Mouse (Mus musculus): ENCODE measurements around the gene Hnrnph3. TPM values are rescaled to one million over a fixed set of nuclear protein-coding genes. Genes with fewer than 3 reads are reported as not detected.

Hnrnph3 gene
- polyA plus RNA-seq, 1 experiment from 2014 or later: 191 TPM

- Histone ChIP-seq H3K9ac (replicated peaks) (no peak overlapping the region), H3K9me3 (no peaks in the 10 kb centered on the region), H3K4me2 (replicated peaks) (no peak overlapping the region), H3K27me3 (no peaks in the 10 kb centered on the region), H3K36me3 (no peaks in the 10 kb centered on the region), H3K4me1 (no peaks in the 10 kb centered on the region), H3K4me3 (no peak overlapping the region), H3K27ac (replicated peaks) (no peak overlapping the region)
- WGBS: 61% methylated on average over 6 of the region's 6 CpGs
- no peak for ATAC-seq (replicated peaks)
Observed at GRCm38 (mm10) chr10:63053007-63053406, 29.0 kb upstream of the Hnrnph3 start.

GRCm38 (mm10) chr10:63052011-63052410, 28.0 kb upstream of the Hnrnph3 start:
- no peaks in the 10 kb centered on the region for H3K36me3 ChIP-seq
- H3K9ac ChIP-seq (replicated peaks): no peak overlapping the region
- H3K4me3 ChIP-seq: no peak overlapping the region
- H3K27ac ChIP-seq (replicated peaks): no peak overlapping the region
- no peak overlapping the region for H3K4me2 ChIP-seq (replicated peaks)
- ATAC-seq (replicated peaks): no peak
- 89% methylated on average over 6 of the region's 6 CpGs for WGBS
- H3K27me3 ChIP-seq: no peaks in the 10 kb centered on the region
- H3K4me1 ChIP-seq: no peaks in the 10 kb centered on the region
- no peaks in the 10 kb centered on the region for H3K9me3 ChIP-seq

DNA sequence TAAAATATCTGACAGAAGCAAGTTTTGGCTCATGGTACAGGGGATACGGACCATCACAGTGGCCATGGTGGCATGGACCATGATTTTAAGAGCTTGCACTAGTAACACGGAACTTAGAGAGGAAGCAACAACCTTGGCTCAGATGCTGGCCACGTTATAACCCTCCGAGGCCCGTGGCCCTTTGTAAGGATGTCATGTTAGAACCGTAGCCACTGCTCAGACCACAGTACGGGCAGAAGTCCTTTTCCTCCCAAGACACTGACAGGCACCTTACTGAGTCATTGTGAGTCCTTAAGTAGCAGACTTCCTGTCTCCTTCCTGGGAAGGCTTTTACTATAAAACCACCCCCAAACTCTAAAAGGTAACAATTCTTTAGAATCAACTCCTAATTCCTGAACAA, 27.2 kb upstream of the Hnrnph3 start:
- Histone ChIP-seq H3K9ac (replicated peaks) (no peak overlapping the region), H3K36me3 (no peaks in the 10 kb centered on the region), H3K9me3 (no peaks in the 10 kb centered on the region), H3K27me3 (no peaks in the 10 kb centered on the region), H3K4me3 (no peak overlapping the region), H3K27ac (replicated peaks) (no peak overlapping the region), H3K4me2 (replicated peaks) (no peak overlapping the region), H3K4me1 (no peaks in the 10 kb centered on the region)
- ATAC-seq (replicated peaks): no peak
- 73% methylated on average over 7 of the region's 7 CpGs for WGBS

GRCm38 (mm10) chr10:63049106-63049505, 25.1 kb upstream of the Hnrnph3 start:
- Histone ChIP-seq H3K27me3 (no peaks in the 10 kb centered on the region), H3K27ac (replicated peaks) (no peak overlapping the region), H3K9me3 (no peaks in the 10 kb centered on the region), H3K4me3 (no peak overlapping the region), H3K4me1 (no peaks in the 10 kb centered on the region), H3K4me2 (replicated peaks) (no peak overlapping the region), H3K9ac (replicated peaks) (no peak overlapping the region), H3K36me3 (no peaks in the 10 kb centered on the region)
- whole genome bisulfite sequencing: 85% methylated on average over 2 of the region's 2 CpGs
- ATAC-seq (replicated peaks): no peak

DNA sequence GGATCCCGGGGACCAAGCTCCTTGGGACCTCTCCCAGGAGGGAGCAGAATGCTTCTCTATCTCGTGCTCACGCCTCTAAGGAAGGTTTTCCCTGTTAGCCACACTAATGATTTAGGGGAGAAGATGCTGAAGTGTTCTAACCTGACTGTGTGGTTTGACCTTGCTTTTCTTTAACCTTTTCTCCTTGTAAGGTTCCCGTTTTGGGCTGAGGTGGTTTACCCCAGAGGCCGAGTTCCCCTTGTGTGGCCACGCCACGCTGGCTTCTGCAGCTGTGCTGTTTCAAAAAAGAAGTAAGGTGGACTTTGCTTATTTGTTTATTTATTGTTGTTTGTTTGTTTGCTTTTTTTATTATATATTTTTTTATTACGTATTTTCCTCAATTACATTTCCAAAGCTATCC, 23.7 kb upstream of the Hnrnph3 start:
- Histone ChIP-seq H3K4me3 (no peak overlapping the region), H3K36me3 (no peaks in the 10 kb centered on the region), H3K9ac (replicated peaks) (no peak overlapping the region), H3K27ac (replicated peaks) (no peak overlapping the region), H3K4me1 (no peaks in the 10 kb centered on the region), H3K27me3 (no peaks in the 10 kb centered on the region), H3K4me2 (replicated peaks) (no peak overlapping the region), H3K9me3 (no peaks in the 10 kb centered on the region)
- 92% methylated on average over 8 of the region's 8 CpGs for WGBS
- ATAC-seq (replicated peaks): no peak

GRCm38 (mm10) chr10:63043154-63043553, 19.1 kb upstream of the Hnrnph3 start:
- ATAC-seq (replicated peaks): no peak
- Histone ChIP-seq H3K27ac (replicated peaks) (no peak overlapping the region), H3K4me3 (no peak overlapping the region), H3K4me2 (replicated peaks) (no peak overlapping the region), H3K36me3 (no peaks in the 10 kb centered on the region), H3K4me1 (no peaks in the 10 kb centered on the region), H3K9me3 (no peaks in the 10 kb centered on the region), H3K27me3 (no peaks in the 10 kb centered on the region), H3K9ac (replicated peaks) (no peak overlapping the region)
- 73% methylated on average over 3 of the region's 3 CpGs for WGBS

DNA sequence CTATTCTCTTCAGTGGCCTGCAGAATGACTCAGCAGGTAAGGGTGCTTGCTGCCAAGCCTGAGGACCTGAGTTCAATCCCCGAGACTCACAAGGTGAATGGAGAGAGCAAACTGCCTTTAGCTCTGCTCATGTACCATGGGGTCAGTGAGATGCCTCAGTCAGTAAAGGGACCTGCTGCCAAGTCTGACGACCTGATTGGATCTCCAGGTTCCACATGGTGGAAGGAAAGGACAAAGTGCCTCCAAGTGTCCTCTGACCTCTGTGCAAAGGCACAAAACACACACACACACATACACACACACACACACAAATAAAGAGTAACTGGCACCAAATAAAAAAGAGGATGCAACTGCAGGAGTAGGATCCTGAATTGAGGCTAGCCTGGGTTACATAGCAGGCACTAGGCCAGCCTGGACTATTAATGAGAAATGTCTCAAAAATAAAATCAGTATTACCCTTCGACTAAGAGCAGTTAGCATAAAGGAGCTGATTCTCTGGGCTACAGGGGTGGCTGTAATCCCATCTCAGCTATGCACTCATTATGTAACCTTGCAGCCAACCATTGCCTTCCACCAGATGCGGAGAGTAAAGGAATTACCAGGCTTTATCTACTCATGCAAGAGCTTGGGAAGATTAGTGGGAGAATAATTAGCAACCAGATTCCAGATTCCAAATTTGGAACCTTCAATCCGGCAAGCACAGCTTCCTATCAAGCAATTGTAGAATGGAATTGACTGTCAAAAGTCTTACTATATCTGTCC, 16.0 kb upstream of the Hnrnph3 start:
- Histone ChIP-seq H3K9ac (replicated peaks) (no peak overlapping the region), H3K36me3 (no peaks in the 10 kb centered on the region), H3K27me3 (no peaks in the 10 kb centered on the region), H3K4me1 (no peaks in the 10 kb centered on the region), H3K4me3 (no peak overlapping the region), H3K4me2 (replicated peaks) (no peak overlapping the region), H3K27ac (replicated peaks) (no peak overlapping the region), H3K9me3 (no peaks in the 10 kb centered on the region)
- no peak for ATAC-seq (replicated peaks)
- 59% methylated on average over 5 of the region's 5 CpGs for WGBS

DNA sequence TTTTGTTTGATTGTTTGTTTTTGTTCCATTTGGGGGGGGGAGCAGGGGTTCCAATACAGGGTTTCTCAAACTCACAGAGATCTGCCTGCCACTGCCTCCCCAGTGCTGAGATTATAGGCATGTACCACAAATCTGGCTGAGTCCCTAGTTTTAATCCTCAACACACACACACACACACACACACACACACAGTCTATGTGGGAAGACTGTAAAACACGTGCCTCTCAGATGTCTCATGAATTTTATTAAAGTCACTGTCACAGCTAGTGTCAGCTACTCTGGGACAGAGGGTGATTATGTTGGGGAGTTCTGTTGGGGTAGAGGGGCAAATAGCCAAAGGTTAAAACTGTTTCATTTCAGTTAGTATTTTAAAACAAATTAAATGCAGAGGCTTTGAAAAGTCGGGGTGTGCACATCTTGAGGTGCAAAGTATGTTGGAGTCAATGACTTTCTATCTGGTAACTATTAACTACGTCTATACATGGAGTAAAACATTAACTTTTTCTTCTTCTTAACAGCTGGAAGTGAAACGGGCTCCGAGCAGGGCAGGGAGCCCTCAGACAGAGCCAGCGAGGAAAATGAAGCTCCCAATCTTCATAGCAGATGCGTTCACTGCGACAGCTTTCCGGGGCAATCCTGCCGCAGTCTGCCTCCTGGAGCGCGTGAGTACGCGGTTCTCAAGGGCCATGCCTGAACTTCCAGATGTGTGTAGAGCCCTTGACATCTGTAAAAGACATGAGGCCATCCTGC, 14.7 kb upstream of the Hnrnph3 start:
- no peak overlapping the region for H3K9ac ChIP-seq (replicated peaks)
- H3K4me1 ChIP-seq: no peaks in the 10 kb centered on the region
- no peak overlapping the region for H3K27ac ChIP-seq (replicated peaks)
- no peaks in the 10 kb centered on the region for H3K36me3 ChIP-seq
- 85% methylated on average over 14 of the region's 14 CpGs for WGBS
- H3K9me3 ChIP-seq: no peaks in the 10 kb centered on the region
- no peaks in the 10 kb centered on the region for H3K27me3 ChIP-seq
- ATAC-seq (replicated peaks): no peak
- no peak overlapping the region for H3K4me2 ChIP-seq (replicated peaks)
- no peak overlapping the region for H3K4me3 ChIP-seq

DNA sequence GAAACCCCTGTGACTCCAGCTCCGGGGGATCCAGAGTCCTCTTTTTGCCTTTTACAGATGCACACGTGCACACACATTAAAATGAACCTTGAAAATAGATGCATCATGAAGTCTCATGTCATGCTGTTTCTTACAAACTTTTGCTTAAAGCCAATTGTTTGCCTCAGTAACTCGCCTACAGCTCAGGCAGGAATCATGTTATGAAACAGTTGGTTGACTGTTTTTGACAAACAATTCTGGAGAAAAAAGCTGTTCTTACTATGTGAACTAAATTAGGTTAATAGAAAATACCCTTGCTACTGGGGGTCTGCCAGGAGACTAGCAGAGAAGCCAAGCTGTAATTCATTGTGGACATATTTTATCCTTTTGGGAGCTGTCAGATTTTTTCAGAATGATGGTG, 8.9 kb upstream of the Hnrnph3 start:
- no peak overlapping the region for H3K27ac ChIP-seq (replicated peaks)
- no peaks in the 10 kb centered on the region; the same call in 1 of the 2 replicates for H3K4me1 ChIP-seq
- H3K9ac ChIP-seq (replicated peaks): no peak overlapping the region
- ATAC-seq (replicated peaks): no peak
- no peak overlapping the region for H3K4me3 ChIP-seq
- no peaks in the 10 kb centered on the region for H3K9me3 ChIP-seq
- no peak overlapping the region for H3K4me2 ChIP-seq (replicated peaks)
- H3K27me3 ChIP-seq: no peaks in the 10 kb centered on the region
- 58% methylated on average over 3 of the region's 3 CpGs for WGBS
- no peaks in the 10 kb centered on the region for H3K36me3 ChIP-seq

DNA sequence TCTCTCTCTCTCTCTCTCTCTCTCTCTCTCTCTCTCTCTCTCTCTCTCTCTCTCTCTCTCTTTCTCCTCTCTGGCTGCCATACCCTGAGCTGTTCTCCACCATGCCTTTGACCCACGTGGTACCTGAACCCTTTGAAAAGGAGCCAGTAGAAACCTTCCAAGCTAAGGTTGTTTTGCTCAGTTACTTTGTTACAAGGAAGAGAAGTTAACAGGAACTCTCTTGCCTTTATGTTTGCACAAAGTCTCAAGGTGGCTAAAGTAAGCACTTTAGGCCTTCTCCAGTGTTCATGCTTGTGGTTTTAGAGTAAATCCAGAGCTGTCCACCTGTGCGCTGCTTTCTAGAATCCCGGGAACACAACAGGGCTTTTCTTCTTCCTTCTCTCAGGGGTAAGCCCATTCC, 8.2 kb upstream of the Hnrnph3 start:
- Histone ChIP-seq H3K4me1 (peaks cover 2% of the 10 kb centered on the region), H3K9me3 (no peaks in the 10 kb centered on the region), H3K4me2 (replicated peaks) (no peak overlapping the region), H3K36me3 (no peaks in the 10 kb centered on the region), H3K27ac (replicated peaks) (no peak overlapping the region), H3K27me3 (no peaks in the 10 kb centered on the region), H3K9ac (replicated peaks) (no peak overlapping the region), H3K4me3 (no peak overlapping the region)
- WGBS: 89% methylated on average over 3 of the region's 3 CpGs
- no peak for ATAC-seq (replicated peaks)

GRCm38 (mm10) chr10:63028396-63028795, 4.4 kb upstream of the Hnrnph3 start:
- Histone ChIP-seq H3K9me3 (no peaks in the 10 kb centered on the region), H3K27ac (replicated peaks) (no peak overlapping the region)
- 36% methylated on average over 4 of the region's 4 CpGs for WGBS

GRCm38 (mm10) chr10:63027376-63028161, 3.6 kb upstream of the Hnrnph3 start:
- peaks cover 26% of the 10 kb centered on the region for H3K4me1 ChIP-seq
- no peak overlapping the region for H3K4me3 ChIP-seq
- no peaks in the 10 kb centered on the region for H3K27me3 ChIP-seq
- H3K36me3 ChIP-seq: no peaks in the 10 kb centered on the region
- H3K27ac ChIP-seq (replicated peaks): peak overlapping the region; percentile 100
- ATAC-seq (replicated peaks): no peak
- no peaks in the 10 kb centered on the region for H3K9me3 ChIP-seq
- no peak overlapping the region for H3K9ac ChIP-seq (replicated peaks)
- no peak overlapping the region for H3K4me2 ChIP-seq (replicated peaks)
- WGBS: 88% methylated on average over 10 of the region's 10 CpGs

More at GRCm38 (mm10) chr10:63028396-63028795, 4.4 kb upstream of the Hnrnph3 start:
- Histone ChIP-seq H3K4me2 (replicated peaks) (no peak overlapping the region), H3K9ac (replicated peaks) (no peak overlapping the region), H3K4me1 (peaks cover 26% of the 10 kb centered on the region), H3K4me3 (no peak overlapping the region), H3K36me3 (no peaks in the 10 kb centered on the region), H3K27me3 (no peaks in the 10 kb centered on the region)
- no peak for ATAC-seq (replicated peaks)

Data from forebrain, embryonic 15.5 days (tissue).